Mouse (Mus musculus) hindbrain, embryonic 16.5 days (tissue): Measurements from ENCODE around the gene Khk. TPM values are rescaled to one million over a fixed set of nuclear protein-coding genes. Genes with fewer than 3 reads are reported as not detected.

Experiments
- ATAC-seq: fragments of 200-750 bp; cut with Nextera tagmentation; 2 replicates; pipeline ENCODE4 v1.8.0; 2017; ENCODE audit warnings: moderate TSS enrichment, moderate library complexity
- H3K27ac ChIP-seq: fragments of 300-500 bp; sonication (generic); 2 replicates; pipeline ENCODE4 v1.5.1; 2014; ENCODE audit warnings: low read depth, mild to moderate bottlenecking, control low read depth, low read length, moderate library complexity
- H3K27me3 ChIP-seq: fragments of 300-500 bp; sonication (generic); replicated peaks from 2 replicates; pipeline ENCODE4 v1.6.1; 2014; ENCODE audit warnings: low read length; ENCODE audit not compliant: control insufficient read depth, insufficient read depth
- H3K36me3 ChIP-seq: fragments of 300-500 bp; sonication (generic); 2 replicates; pipeline ENCODE4 v1.6.1; 2014; ENCODE audit warnings: mild to moderate bottlenecking, low read length, moderate library complexity, mixed read lengths; ENCODE audit not compliant: control insufficient read depth, insufficient read depth
- H3K4me1 ChIP-seq: fragments of 300-500 bp; sonication (generic); 2 replicates; pipeline ENCODE4 v1.6.1; 2014; ENCODE audit warnings: low read depth, low read length; ENCODE audit not compliant: control insufficient read depth, insufficient read depth
- H3K4me2 ChIP-seq: fragments of 300-500 bp; sonication (generic); 2 replicates; pipeline ENCODE4 v1.6.1; 2014; ENCODE audit warnings: mild to moderate bottlenecking, low read length, control low read depth, moderate library complexity
- H3K4me3 ChIP-seq: fragments of 300-500 bp; sonication (generic); 2 replicates; pipeline ENCODE4 v1.5.1; 2014; ENCODE audit warnings: mild to moderate bottlenecking, low read length, control low read depth, moderate library complexity
- H3K9ac ChIP-seq: fragments of 300-500 bp; sonication (generic); 2 replicates; pipeline ENCODE4 v1.6.1; 2014; ENCODE audit warnings: low read depth, mild to moderate bottlenecking, control low read depth, low read length, moderate library complexity
- H3K9me3 ChIP-seq: fragments of 300-500 bp; sonication (generic); 2 replicates; pipeline ENCODE4 v1.6.1; 2014; ENCODE audit warnings: mild to moderate bottlenecking, low read length, moderate library complexity; ENCODE audit not compliant: control insufficient read depth
- WGBS: fragments of 180-500 bp; shearing (Covaris S2); extraction: QIAGEN DNeasy Blood & Tissue Kit; methylation state at CpG from one replicate; pipeline ENCODE4 v1.1.7; 2014; 5-methylcytosine and 5-hydroxymethylcytosine counted together
- polyA plus RNA-seq: library from polyadenylated mRNA; unstranded; fragments of >200 nt; fragmentation: Nextera tagmentation; extraction: Ambion mirVana; gene quantifications from 2 replicates; pipeline ENCODE4 v1.2.1, GENCODE M21; 2015

The Khk gene
- polyA plus RNA-seq, 1 experiment from 2014 or later, result 13.7 TPM

DNA sequence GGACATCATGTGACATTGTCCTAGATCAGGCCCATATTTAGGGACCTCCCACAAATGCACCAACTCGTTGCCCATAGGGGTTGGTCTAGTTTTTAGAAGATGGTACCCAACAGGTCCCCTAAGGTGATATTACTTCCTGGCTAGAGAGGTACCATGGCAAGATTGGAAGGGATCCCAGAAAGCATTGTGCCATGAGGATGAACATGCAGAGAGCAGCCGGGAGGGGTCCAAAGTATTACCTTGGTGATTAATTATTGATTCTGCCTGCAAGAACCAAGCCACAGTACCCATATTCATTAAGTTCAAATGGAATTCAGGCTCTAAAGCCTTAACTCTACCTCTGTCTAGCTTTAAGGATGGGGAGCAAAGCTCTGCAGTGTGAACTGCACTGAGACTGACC is 4.8 kb downstream of the Khk start:
- H3K4me1 ChIP-seq, result peaks cover 9% of the 10 kb centered on the region
- no peak overlapping the region for H3K9ac ChIP-seq
- no peak overlapping the region for H3K27ac ChIP-seq
- H3K9me3 ChIP-seq, result no peaks in the 10 kb centered on the region
- no peak for ATAC-seq
- H3K4me3 ChIP-seq, result no peak overlapping the region
- H3K4me2 ChIP-seq, result no peak overlapping the region
- 73% methylated on average over 2 of the region's 2 CpGs for WGBS
- H3K27me3 ChIP-seq, result no peaks in the 10 kb centered on the region
- H3K36me3 ChIP-seq, result no peaks in the 10 kb centered on the region

DNA sequence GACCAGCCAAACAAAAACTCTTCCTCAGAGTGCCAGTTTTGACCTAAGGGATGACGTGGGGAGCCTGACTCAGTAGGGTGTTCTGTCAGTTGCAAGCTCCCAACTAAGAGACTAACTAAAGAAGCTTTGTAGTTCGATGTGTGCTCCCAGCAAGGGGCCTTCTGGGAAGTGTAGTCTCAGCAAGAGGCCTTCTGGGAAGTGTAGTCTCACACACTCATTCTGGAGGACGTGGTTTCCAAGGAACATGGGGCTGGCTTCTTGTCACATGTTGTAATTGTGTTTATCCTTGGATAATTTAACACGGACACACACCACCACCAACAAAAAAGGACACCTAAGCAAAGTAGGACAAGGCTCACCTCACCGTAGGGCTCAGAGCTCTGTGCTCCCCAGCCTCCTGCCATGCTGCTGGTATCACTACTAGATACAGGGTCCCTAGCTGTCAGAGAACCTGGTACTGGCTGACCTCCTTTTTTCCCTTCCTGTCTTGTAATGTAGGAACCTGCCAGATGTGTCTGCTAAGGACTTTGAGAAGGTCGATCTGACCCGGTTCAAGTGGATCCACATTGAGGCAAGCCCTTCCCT is 6.8 kb downstream of the Khk start:
- peak; percentile 80 for ATAC-seq
- Histone ChIP-seq H3K9me3 (no peaks in the 10 kb centered on the region), H3K4me2 (peak overlapping the region; percentile 50), H3K36me3 (no peaks in the 10 kb centered on the region), H3K4me1 (no peaks in the 10 kb centered on the region), H3K9ac (no peak overlapping the region), H3K27me3 (no peaks in the 10 kb centered on the region), H3K4me3 (0 out of 2 replicates have a peak overlapping the region, but pooled peaks have one; percentile 7), H3K27ac (no peak overlapping the region)
- 44% methylated on average over 7 of the region's 7 CpGs for WGBS

DNA sequence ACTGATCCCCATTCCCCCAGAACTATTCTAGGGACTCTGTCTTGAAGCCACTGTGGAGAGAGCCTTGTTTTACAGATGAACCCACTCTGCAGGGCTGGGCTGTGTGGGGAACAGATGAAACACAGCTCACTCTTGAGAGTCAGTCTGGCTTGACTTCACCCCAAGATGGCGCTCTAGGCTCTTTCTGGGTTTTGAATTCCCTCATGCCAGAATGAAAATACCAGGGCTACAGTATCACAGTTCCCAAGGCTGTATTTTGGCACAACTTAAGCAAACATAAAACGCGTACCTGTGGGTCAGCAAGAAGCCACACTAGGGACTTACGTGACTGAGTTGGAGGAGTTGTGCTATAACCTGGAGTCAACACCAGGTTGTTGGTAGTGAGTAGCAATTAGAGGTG is 8.9 kb downstream of the Khk start:
- Histone ChIP-seq H3K27me3 (no peaks in the 10 kb centered on the region), H3K4me1 (no peaks in the 10 kb centered on the region), H3K4me3 (no peak overlapping the region), H3K36me3 (no peaks in the 10 kb centered on the region), H3K4me2 (no peak overlapping the region), H3K9me3 (no peaks in the 10 kb centered on the region), H3K27ac (no peak overlapping the region), H3K9ac (no peak overlapping the region)
- 38% methylated on average over 4 of the region's 4 CpGs for WGBS
- ATAC-seq, result no peak

DNA sequence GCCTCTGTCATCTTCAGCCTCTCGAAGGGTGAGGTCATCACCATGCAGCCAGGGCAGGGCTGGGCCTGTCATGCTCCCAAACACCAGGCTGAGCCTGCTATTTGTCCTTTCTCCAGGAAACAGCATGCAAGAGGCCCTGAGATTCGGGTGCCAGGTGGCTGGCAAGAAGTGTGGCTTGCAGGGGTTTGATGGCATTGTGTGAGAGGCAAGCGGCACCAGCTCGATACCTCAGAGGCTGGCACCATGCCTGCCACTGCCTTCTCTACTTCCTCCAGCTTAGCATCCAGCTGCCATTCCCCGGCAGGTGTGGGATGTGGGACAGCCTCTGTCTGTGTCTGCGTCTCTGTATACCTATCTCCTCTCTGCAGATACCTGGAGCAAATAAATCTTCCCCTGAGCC is 9.6 kb downstream of the Khk start:
- H3K9ac ChIP-seq, result no peak overlapping the region
- no peak overlapping the region for H3K27ac ChIP-seq
- no peak overlapping the region for H3K4me3 ChIP-seq
- H3K9me3 ChIP-seq, result no peaks in the 10 kb centered on the region
- H3K27me3 ChIP-seq, result no peaks in the 10 kb centered on the region
- 62% methylated on average over 6 of the region's 6 CpGs for WGBS
- H3K4me1 ChIP-seq, result no peaks in the 10 kb centered on the region
- no peaks in the 10 kb centered on the region for H3K36me3 ChIP-seq
- no peak for ATAC-seq
- no peak overlapping the region for H3K4me2 ChIP-seq

DNA sequence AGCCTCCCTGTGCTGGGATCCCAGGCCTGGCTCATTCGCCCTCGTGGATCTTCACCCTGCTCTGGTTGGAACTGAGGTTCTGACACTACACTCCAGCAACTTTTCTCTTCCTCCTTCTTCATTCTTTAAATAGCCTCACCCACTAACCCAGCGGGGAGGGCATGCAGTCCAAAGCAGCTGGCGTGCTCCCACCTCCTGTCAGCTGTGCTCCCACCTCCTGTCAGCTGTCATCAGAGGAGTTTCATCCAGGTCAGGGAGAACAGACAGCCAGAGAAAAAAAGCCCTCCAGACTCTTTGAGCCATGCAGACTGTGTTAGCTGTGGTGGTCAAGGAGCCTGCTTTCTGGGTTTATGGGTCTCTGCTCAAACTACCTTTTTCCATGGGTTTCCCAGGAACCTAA is 10.1 kb downstream of the Khk start:
- Histone ChIP-seq H3K27me3 (no peaks in the 10 kb centered on the region), H3K27ac (no peak overlapping the region), H3K4me1 (no peaks in the 10 kb centered on the region), H3K4me2 (no peak overlapping the region), H3K9me3 (no peaks in the 10 kb centered on the region), H3K36me3 (no peaks in the 10 kb centered on the region), H3K9ac (no peak overlapping the region; the same call in 1 of the 2 replicates), H3K4me3 (no peak overlapping the region)
- 82% methylated on average over 4 of the region's 4 CpGs for WGBS
- ATAC-seq, result no peak

DNA sequence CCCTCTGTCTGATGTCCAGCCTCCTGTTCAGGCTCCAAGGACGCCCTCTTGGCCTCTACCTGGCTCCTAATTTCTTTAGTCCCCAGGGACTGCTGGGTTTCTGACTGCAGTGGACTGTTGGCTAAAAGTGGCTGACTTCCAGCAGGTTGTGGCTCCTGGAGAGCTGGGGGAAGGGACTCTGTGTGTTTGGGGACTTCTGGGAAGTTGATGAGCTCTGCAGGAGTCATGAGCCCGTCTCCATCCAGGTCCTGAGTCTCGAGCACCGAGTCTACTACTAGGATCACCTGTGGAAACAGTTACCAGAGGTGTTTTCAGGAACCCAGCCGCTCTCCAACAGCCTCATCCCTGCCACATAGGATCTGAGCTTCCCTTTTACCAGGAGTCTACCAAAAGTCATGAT is 12.5 kb downstream of the Khk start:
- H3K9me3 ChIP-seq, result no peaks in the 10 kb centered on the region
- no peaks in the 10 kb centered on the region for H3K36me3 ChIP-seq
- H3K9ac ChIP-seq, result no peak overlapping the region
- no peaks in the 10 kb centered on the region for H3K27me3 ChIP-seq
- no peaks in the 10 kb centered on the region for H3K4me1 ChIP-seq
- no peak for ATAC-seq
- H3K4me2 ChIP-seq, result no peak overlapping the region
- H3K4me3 ChIP-seq, result no peak overlapping the region
- WGBS, result 73% methylated on average over 5 of the region's 5 CpGs
- H3K27ac ChIP-seq, result no peak overlapping the region

DNA sequence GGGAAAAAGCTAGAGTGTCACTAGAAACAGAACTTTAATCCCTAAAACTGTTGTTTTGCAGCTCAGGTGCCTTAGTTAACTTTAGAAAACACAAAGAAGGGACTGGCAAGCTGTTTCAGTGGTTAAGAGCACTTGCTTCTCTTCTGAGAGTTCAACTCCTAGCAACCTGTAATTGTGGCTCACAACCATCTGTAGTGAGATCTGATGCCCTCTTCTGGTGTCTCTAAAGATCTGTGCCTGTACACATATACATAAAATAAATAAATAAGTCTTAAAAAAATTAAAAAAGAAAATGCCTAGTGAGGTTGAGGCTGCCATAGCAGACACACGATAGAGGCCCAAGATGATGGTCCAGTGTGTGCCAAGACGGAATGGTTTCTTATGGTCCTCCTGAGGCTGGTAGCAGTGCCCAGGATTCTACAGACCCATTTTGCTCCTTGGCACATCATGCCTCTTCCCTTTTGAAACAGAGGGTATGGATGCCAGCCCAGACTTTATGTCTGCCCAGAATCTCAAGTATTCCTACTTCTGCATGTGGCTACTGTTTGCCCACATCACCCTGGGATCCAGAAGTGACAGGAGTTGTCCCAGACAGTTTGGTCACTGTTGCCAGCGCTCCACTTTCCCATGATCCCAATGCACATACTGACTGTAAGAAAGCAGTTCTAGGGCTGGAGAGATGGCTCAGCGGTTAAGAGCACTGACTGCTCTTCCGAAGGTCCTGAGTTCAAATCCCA is 13.7 kb downstream of the Khk start:
- Histone ChIP-seq H3K4me2 (no peak overlapping the region), H3K36me3 (no peaks in the 10 kb centered on the region), H3K4me1 (no peaks in the 10 kb centered on the region), H3K9ac (no peak overlapping the region), H3K4me3 (no peak overlapping the region), H3K27ac (no peak overlapping the region), H3K27me3 (no peaks in the 10 kb centered on the region), H3K9me3 (no peaks in the 10 kb centered on the region)
- WGBS, result 82% methylated on average over 5 of the region's 5 CpGs
- peak; percentile 48; the same call in 1 of the 2 replicates for ATAC-seq

DNA sequence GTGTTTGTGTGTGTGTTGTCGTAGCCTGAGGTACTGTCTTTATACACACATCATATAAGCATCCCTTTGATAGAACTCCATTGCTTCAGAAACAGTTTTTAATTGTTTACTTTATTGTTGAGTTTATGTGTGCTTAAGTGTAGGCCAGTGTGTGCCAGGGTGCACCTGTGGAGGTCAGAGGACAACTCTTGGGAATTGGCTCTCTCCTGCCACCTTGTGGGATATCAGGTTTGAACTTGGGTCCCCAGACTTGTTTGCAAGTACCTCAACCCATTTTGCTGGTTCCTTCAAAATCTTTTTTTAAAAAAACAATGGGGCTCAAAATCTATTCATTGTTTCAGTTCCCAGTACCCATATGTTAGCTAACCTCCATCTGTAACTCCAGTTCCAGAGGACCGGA is 21.8 kb downstream of the Khk start:
- no peaks in the 10 kb centered on the region for H3K9me3 ChIP-seq
- peaks cover 6% of the 10 kb centered on the region for H3K4me1 ChIP-seq
- no peak overlapping the region for H3K9ac ChIP-seq
- WGBS, result 97% methylated on average over 2 of the region's 2 CpGs
- H3K27me3 ChIP-seq, result no peaks in the 10 kb centered on the region
- no peak overlapping the region for H3K4me3 ChIP-seq
- no peak overlapping the region for H3K4me2 ChIP-seq
- no peak for ATAC-seq
- H3K36me3 ChIP-seq, result no peaks in the 10 kb centered on the region
- H3K27ac ChIP-seq, result no peak overlapping the region

DNA sequence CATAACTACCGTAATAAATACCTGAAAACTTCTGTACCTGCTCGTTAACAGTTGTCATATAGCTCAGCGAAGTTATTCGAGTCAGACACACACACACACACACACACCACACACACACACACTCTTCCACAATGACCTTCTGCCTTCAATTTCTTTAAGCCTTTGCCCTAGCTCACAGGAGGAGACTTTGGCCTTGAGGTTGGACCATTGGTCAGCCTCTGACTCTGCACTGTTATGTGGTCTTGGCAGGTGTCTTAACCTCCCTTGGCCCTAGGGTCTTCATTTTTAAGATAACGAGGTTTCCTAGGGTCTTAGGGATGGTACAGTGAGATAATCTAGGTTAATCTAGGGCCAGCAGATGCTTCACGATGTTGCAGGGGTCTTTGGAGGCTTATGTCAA is 23.1 kb downstream of the Khk start:
- no peak overlapping the region for H3K27ac ChIP-seq
- H3K9ac ChIP-seq, result no peak overlapping the region; the same call in 1 of the 2 replicates
- H3K4me3 ChIP-seq, result peak overlapping the region; percentile 67
- 91% methylated on average over 6 of the region's 6 CpGs for WGBS
- H3K4me1 ChIP-seq, result peaks cover 6% of the 10 kb centered on the region
- H3K36me3 ChIP-seq, result no peaks in the 10 kb centered on the region
- ATAC-seq, result no peak
- no peaks in the 10 kb centered on the region for H3K27me3 ChIP-seq
- H3K4me2 ChIP-seq, result peak overlapping the region; percentile 93
- no peaks in the 10 kb centered on the region for H3K9me3 ChIP-seq
